Mouse (Mus musculus): ENCODE measurements around the gene Defb33. TPM values are rescaled to one million over a fixed set of nuclear protein-coding genes. Genes with fewer than 3 reads are reported as not detected.

The Defb33 gene
- polyA plus RNA-seq (2012; rRNA removed), result not detected in 2 replicates

GRCm38 (mm10) chr8:20892369-20892768 is at the start of gene Defb33:
TSS of gene Defb33 (plus strand) at chr8:20892669.
- TF ChIP-seq POLR2A (IDR thresholded peaks at IDR 0.05; ENCODE audit: low read depth, low read length) (no peak), CTCF (IDR thresholded peaks at IDR 0.05; ENCODE audit: extremely low read depth, insufficient read length, insufficient replicate concordance, low read depth, low read length) (no peak)
- Histone ChIP-seq H3K36me3 (ENCODE audit: control insufficient read depth, insufficient read depth, low read length) (no peaks in the 10 kb centered on the region), H3K27me3 (ENCODE audit: control insufficient read depth, insufficient read depth, low read length) (no peaks in the 10 kb centered on the region), H3K27ac (ENCODE audit: insufficient read depth, low read depth, low read length) (no peak within 1 kb of the TSS), H3K4me3 (ENCODE audit: low read depth, low read length) (no peak within 1 kb of the TSS), H3K4me1 (ENCODE audit: control insufficient read depth, insufficient read depth, insufficient read length, low read length) (no peaks in the 10 kb centered on the region)
- WGBS, result 81% methylated on average over 2 of the region's 2 CpGs

GRCm38 (mm10) chr8:20874608-20875007 is 17.9 kb upstream of the Defb33 start:
- no peak for TF ChIP-seq POLR2A (IDR thresholded peaks at IDR 0.05; ENCODE audit: low read depth, low read length)
- TF ChIP-seq CTCF (IDR thresholded peaks at IDR 0.05; ENCODE audit: extremely low read depth, insufficient read length, insufficient replicate concordance, low read depth, low read length), result no peak
- WGBS, result 28% methylated on average over 6 of the region's 6 CpGs
- Histone ChIP-seq H3K27ac (ENCODE audit: insufficient read depth, low read depth, low read length) (no peak overlapping the region), H3K36me3 (ENCODE audit: control insufficient read depth, insufficient read depth, low read length) (no peaks in the 10 kb centered on the region), H3K4me1 (ENCODE audit: control insufficient read depth, insufficient read depth, insufficient read length, low read length) (no peaks in the 10 kb centered on the region), H3K4me3 (ENCODE audit: low read depth, low read length) (no peak overlapping the region), H3K27me3 (ENCODE audit: control insufficient read depth, insufficient read depth, low read length) (no peaks in the 10 kb centered on the region)

- H3K27me3 ChIP-seq (ENCODE audit: control insufficient read depth, insufficient read depth, low read length), result no peaks in the 10 kb centered on the region
- H3K36me3 ChIP-seq (ENCODE audit: control insufficient read depth, insufficient read depth, low read length), result no peaks in the 10 kb centered on the region
- H3K4me3 ChIP-seq (ENCODE audit: low read depth, low read length), result no peak within 1 kb of the TSS
- 34% methylated on average over 2 of the region's 2 CpGs for WGBS
- TF ChIP-seq POLR2A (IDR thresholded peaks at IDR 0.05; ENCODE audit: low read depth, low read length), result no peak
- no peak for TF ChIP-seq CTCF (IDR thresholded peaks at IDR 0.05; ENCODE audit: extremely low read depth, insufficient read length, insufficient replicate concordance, low read depth, low read length)
- H3K27ac ChIP-seq (ENCODE audit: insufficient read depth, low read depth, low read length), result no peak within 1 kb of the TSS
- H3K4me1 ChIP-seq (ENCODE audit: control insufficient read depth, insufficient read depth, insufficient read length, low read length), result no peaks in the 10 kb centered on the region
Observed at GRCm38 (mm10) chr8:20902527-20902926, 10.1 kb downstream of the Defb33 start, which contains the start of gene Gm15056. TSS of gene Gm15056 (minus strand) at chr8:20902627.

GRCm38 (mm10) chr8:20907119-20907518 is 14.7 kb downstream of the Defb33 start:
- no peak for TF ChIP-seq CTCF (IDR thresholded peaks at IDR 0.05; ENCODE audit: extremely low read depth, insufficient read length, insufficient replicate concordance, low read depth, low read length)
- no peak for TF ChIP-seq POLR2A (IDR thresholded peaks at IDR 0.05; ENCODE audit: low read depth, low read length)
- Histone ChIP-seq H3K27ac (ENCODE audit: insufficient read depth, low read depth, low read length) (no peak overlapping the region), H3K36me3 (ENCODE audit: control insufficient read depth, insufficient read depth, low read length) (no peaks in the 10 kb centered on the region), H3K4me1 (ENCODE audit: control insufficient read depth, insufficient read depth, insufficient read length, low read length) (no peaks in the 10 kb centered on the region), H3K27me3 (ENCODE audit: control insufficient read depth, insufficient read depth, low read length) (no peaks in the 10 kb centered on the region), H3K4me3 (ENCODE audit: low read depth, low read length) (no peak overlapping the region)
- WGBS, result 90% methylated on average over 2 of the region's 2 CpGs

GRCm38 (mm10) chr8:20908256-20908655 is 15.8 kb downstream of the Defb33 start:
- H3K27me3 ChIP-seq (ENCODE audit: control insufficient read depth, insufficient read depth, low read length), result no peaks in the 10 kb centered on the region
- no peaks in the 10 kb centered on the region for H3K36me3 ChIP-seq (ENCODE audit: control insufficient read depth, insufficient read depth, low read length)
- TF ChIP-seq CTCF (IDR thresholded peaks at IDR 0.05; ENCODE audit: extremely low read depth, insufficient read length, insufficient replicate concordance, low read depth, low read length) (no peak), POLR2A (IDR thresholded peaks at IDR 0.05; ENCODE audit: low read depth, low read length) (no peak)
- H3K27ac ChIP-seq (ENCODE audit: insufficient read depth, low read depth, low read length), result no peak overlapping the region
- no peak overlapping the region for H3K4me3 ChIP-seq (ENCODE audit: low read depth, low read length)
- 52% methylated on average over 2 of the region's 2 CpGs for WGBS
- no peaks in the 10 kb centered on the region for H3K4me1 ChIP-seq (ENCODE audit: control insufficient read depth, insufficient read depth, insufficient read length, low read length)

GRCm38 (mm10) chr8:20912288-20912687 is 19.8 kb downstream of the Defb33 start:
- WGBS, result 83% methylated on average over 1 of the region's 1 CpGs
- Histone ChIP-seq H3K27ac (ENCODE audit: insufficient read depth, low read depth, low read length) (no peak overlapping the region), H3K4me3 (ENCODE audit: low read depth, low read length) (no peak overlapping the region), H3K4me1 (ENCODE audit: control insufficient read depth, insufficient read depth, insufficient read length, low read length) (no peaks in the 10 kb centered on the region), H3K36me3 (ENCODE audit: control insufficient read depth, insufficient read depth, low read length) (no peaks in the 10 kb centered on the region), H3K27me3 (ENCODE audit: control insufficient read depth, insufficient read depth, low read length) (no peaks in the 10 kb centered on the region)
- TF ChIP-seq POLR2A (IDR thresholded peaks at IDR 0.05; ENCODE audit: low read depth, low read length), result no peak
- TF ChIP-seq CTCF (IDR thresholded peaks at IDR 0.05; ENCODE audit: extremely low read depth, insufficient read length, insufficient replicate concordance, low read depth, low read length), result no peak

- no peak within 1 kb of the TSS for H3K4me3 ChIP-seq (ENCODE audit: low read depth, low read length)
- no peak within 1 kb of the TSS for H3K27ac ChIP-seq (ENCODE audit: insufficient read depth, low read depth, low read length)
- H3K27me3 ChIP-seq (ENCODE audit: control insufficient read depth, insufficient read depth, low read length), result no peaks in the 10 kb centered on the region
- 74% methylated on average over 3 of the region's 3 CpGs for WGBS
- no peaks in the 10 kb centered on the region for H3K36me3 ChIP-seq (ENCODE audit: control insufficient read depth, insufficient read depth, low read length)
- H3K4me1 ChIP-seq (ENCODE audit: control insufficient read depth, insufficient read depth, insufficient read length, low read length), result no peaks in the 10 kb centered on the region
- TF ChIP-seq CTCF (IDR thresholded peaks at IDR 0.05; ENCODE audit: extremely low read depth, insufficient read length, insufficient replicate concordance, low read depth, low read length) (no peak), POLR2A (IDR thresholded peaks at IDR 0.05; ENCODE audit: low read depth, low read length) (no peak)
Observed at GRCm38 (mm10) chr8:20921971-20922370, 29.5 kb downstream of the Defb33 start, which contains the start of gene Gm6040. TSS of gene Gm6040 (minus strand) at chr8:20922071.

All from small intestine, adult 2 months (tissue).